Mouse (Mus musculus) monocyte, adult 2 months (primary cell): ENCODE data around the gene Cbfa2t3.

Experiments
- DNase-seq, 2 experiments: peaks; one replicate each; pipeline ENCODE4 v3.0.0; 2022; ENCODE audit warnings: low spot score in 2 of 2, low read depth in 1 of 2

The Cbfa2t3 gene

GRCm38 (mm10) chr8:122718711-122719499 is 20.0 kb upstream of the Cbfa2t3 start:
- no peak for DNase-seq

- no peak for DNase-seq
Measured at GRCm38 (mm10) chr8:122717869-122718509, 19.1 kb upstream of the Cbfa2t3 start.

- no peak for DNase-seq
Measured at GRCm38 (mm10) chr8:122716566-122716965, 17.7 kb upstream of the Cbfa2t3 start.

- DNase-seq: no peak
Measured at GRCm38 (mm10) chr8:122713157-122713518, 14.2 kb upstream of the Cbfa2t3 start.

GRCm38 (mm10) chr8:122712411-122713156 is 13.7 kb upstream of the Cbfa2t3 start:
- DNase-seq: no peak

GRCm38 (mm10) chr8:122711891-122712365 is 13.0 kb upstream of the Cbfa2t3 start:
- no peak for DNase-seq

GRCm38 (mm10) chr8:122711480-122711879 is 12.6 kb upstream of the Cbfa2t3 start:
- DNase-seq: no peak

- no peak for DNase-seq
Measured at GRCm38 (mm10) chr8:122709340-122710111, 10.6 kb upstream of the Cbfa2t3 start.

- no peak for DNase-seq
Measured at GRCm38 (mm10) chr8:122707184-122707583, 8.3 kb upstream of the Cbfa2t3 start.

- no peak for DNase-seq
Measured at GRCm38 (mm10) chr8:122705901-122706561, 7.1 kb upstream of the Cbfa2t3 start.

GRCm38 (mm10) chr8:122704612-122705011 is 5.7 kb upstream of the Cbfa2t3 start:
- DNase-seq: no peak

- no peak for DNase-seq
Measured at GRCm38 (mm10) chr8:122702957-122703356, 4.0 kb upstream of the Cbfa2t3 start.

- DNase-seq: no peak
Measured at GRCm38 (mm10) chr8:122702301-122702941, 3.5 kb upstream of the Cbfa2t3 start.

- no peak for DNase-seq
Measured at GRCm38 (mm10) chr8:122701441-122702185, 2.7 kb upstream of the Cbfa2t3 start.

GRCm38 (mm10) chr8:122700628-122701027 is 1.7 kb upstream of the Cbfa2t3 start:
- DNase-seq: no peak

GRCm38 (mm10) chr8:122698254-122698768 is 598 bp downstream of the Cbfa2t3 start:
- no peak for DNase-seq

GRCm38 (mm10) chr8:122697586-122697985 is 1.3 kb downstream of the Cbfa2t3 start:
- DNase-seq: no peak

GRCm38 (mm10) chr8:122697181-122697581 is 1.7 kb downstream of the Cbfa2t3 start:
- DNase-seq: no peak

GRCm38 (mm10) chr8:122695438-122696042 is 3.4 kb downstream of the Cbfa2t3 start:
- DNase-seq: no peak
